Mouse (Mus musculus): ENCODE results near the gene Me1.

GRCm38 (mm10) chr9:86693935-86694334, 1.8 kb downstream of the Me1 start:
- TF ChIP-seq CTCF (IDR thresholded peaks at IDR 0.05; ENCODE audit: extremely low read depth, insufficient read depth, low read length) (no peak), POLR2A (IDR thresholded peaks at IDR 0.05; ENCODE audit: extremely low read depth, insufficient read depth, low read length) (no peak)
